Mouse (Mus musculus) ES-Bruce4 (cell line): ENCODE results near the gene Ruvbl2.

Source experiments
- CTCF ChIP-seq: IDR thresholded peaks from one replicate; pipeline ENCODE4 v1.8.1; 2011; ENCODE audit warnings: low read depth, low read length
- POLR2A ChIP-seq: IDR thresholded peaks from one replicate; pipeline ENCODE4 v1.8.1; 2011; ENCODE audit warnings: low read length; ENCODE audit not compliant: insufficient read depth

- TF ChIP-seq CTCF (peak; percentile 9), POLR2A (no peak)
Observed at GRCm38 (mm10) chr7:45386077-45386476, 51.8 kb downstream of the Ruvbl2 start.
